Mouse (Mus musculus) layer of hippocampus, adult 9-11 months (tissue): ENCODE measurements around the gene Retreg3.
"Not testable (repeated sequence)": the region's sequence is repeated elsewhere in the genome, so short reads cannot be mapped to it uniquely, and the experiment has no call there.

Experiments
- DNase-seq: peaks from one replicate; pipeline ENCODE4 v3.0.0; 2022

The Retreg3 gene

GRCm38 (mm10) chr11:101146377-101146776, 26.7 kb upstream of the Retreg3 start:
- no peak for DNase-seq

- peak; percentile 53 for DNase-seq
These were observed 23.9 kb upstream of the Retreg3 start for GRCm38 (mm10) chr11:101143338-101144225.

GRCm38 (mm10) chr11:101142215-101142967, 22.7 kb upstream of the Retreg3 start:
- DNase-seq: no peak

- DNase-seq: no peak
These were observed 21.4 kb upstream of the Retreg3 start for GRCm38 (mm10) chr11:101141088-101141487.

GRCm38 (mm10) chr11:101140164-101140819, 20.6 kb upstream of the Retreg3 start:
- no peak for DNase-seq

GRCm38 (mm10) chr11:101138536-101139181, 19.0 kb upstream of the Retreg3 start:
- DNase-seq: no peak

- no peak for DNase-seq
These were observed 17.3 kb upstream of the Retreg3 start for GRCm38 (mm10) chr11:101137000-101137399.

GRCm38 (mm10) chr11:101134217-101134865, 14.6 kb upstream of the Retreg3 start:
- peak; percentile 39 for DNase-seq

GRCm38 (mm10) chr11:101133037-101133436, 13.3 kb upstream of the Retreg3 start:
- no peak for DNase-seq

- no peak for DNase-seq
These were observed 12.0 kb upstream of the Retreg3 start for GRCm38 (mm10) chr11:101131701-101132100.

- peak; percentile 50 for DNase-seq
These were observed 11.5 kb upstream of the Retreg3 start for GRCm38 (mm10) chr11:101131187-101131586.

- no peak for DNase-seq
These were observed 10.5 kb upstream of the Retreg3 start for GRCm38 (mm10) chr11:101130056-101130756.

GRCm38 (mm10) chr11:101128996-101129577, 9.4 kb upstream of the Retreg3 start:
- DNase-seq: no peak

GRCm38 (mm10) chr11:101127075-101127474, 7.4 kb upstream of the Retreg3 start:
- DNase-seq: no peak

GRCm38 (mm10) chr11:101125008-101125407, 5.3 kb upstream of the Retreg3 start:
- not testable (repeated sequence) for DNase-seq

- not testable (repeated sequence) for DNase-seq
These were observed 4.8 kb upstream of the Retreg3 start for GRCm38 (mm10) chr11:101124494-101124893.

- no peak for DNase-seq
These were observed 974 bp upstream of the Retreg3 start for GRCm38 (mm10) chr11:101120545-101121188.

GRCm38 (mm10) chr11:101119131-101119760, 447 bp downstream of the Retreg3 start:
- DNase-seq: no peak

GRCm38 (mm10) chr11:101118105-101118504, 1.6 kb downstream of the Retreg3 start:
- DNase-seq: no peak

- peak; percentile 52 for DNase-seq
These were observed 4.1 kb downstream of the Retreg3 start for GRCm38 (mm10) chr11:101115564-101115963.
